ENCODE assay signal across 19 mouse cellular contexts in genomic region chr4:129970168-129970567, GRCm38 (mm10). TPM values are rescaled to one million over a fixed set of nuclear protein-coding genes. Genes with fewer than 3 reads are reported as not detected.
DNase-seq lines count a peak whose midpoint lies in the region; ATAC-seq and TF ChIP-seq lines count a peak whose summit lies in the region.
"Had no signal": no experiment of that assay in that cellular context is flagged by ENCODE, and none has a peak within 500 bp of the region (broad histone marks: within the 10 kb centered on the region; RNA-seq: fewer than 3 reads in every experiment).

No protein-coding gene starts in this region.

- peaks cover 30% of the 10 kb centered on the region; the same call in 1 of the 2 replicates for H3K27me3 ChIP-seq in hindbrain, embryonic 13.5 days
- no peaks in the 10 kb centered on the region for H3K27me3 ChIP-seq in hindbrain, postnatal 0 days (ENCODE audit: insufficient read depth, low read length)
- peaks cover 45% of the 10 kb centered on the region for H3K27me3 ChIP-seq in E14TG2a.4 (ENCODE audit: insufficient read depth, low read length)
- H3K27me3 ChIP-seq: forebrain, embryonic 15.5 days had no signal

- no peak for TF ChIP-seq CTCF in hindbrain, postnatal 0 days (IDR thresholded peaks at IDR 0.05; ENCODE audit: low read depth)
- no peak for TF ChIP-seq CTCF in E14TG2a.4 (conservative IDR thresholded peaks at IDR 0.05; ENCODE audit: low read length)
- no peak for TF ChIP-seq CTCF in brain, embryonic 14.5 days (IDR thresholded peaks at IDR 0.05; ENCODE audit: borderline replicate concordance, extremely low read depth, insufficient read depth, insufficient read length)

- no peak for DNase-seq in hindbrain, postnatal 0 days (ENCODE audit: low spot score)
- peak; percentile 83 for DNase-seq in ES-CJ7 (ENCODE audit: low read depth, low spot score)
- peak; percentile 59 for DNase-seq in brain, embryonic 14.5 days (ENCODE audit: low read depth)
- DNase-seq in spleen, postnatal 14 days (ENCODE audit: low spot score in 2 of 2): no peak
- DNase-seq in lung, adult 18-20 months: no peak
- DNase-seq: adrenal gland, postnatal 10 days; cerebellum, adult 11-12 months; cerebellum, adult 9-10 months; gastrocnemius, postnatal 10 days; heart, postnatal 36 days; kidney, adult 8-10 months had no signal

- ATAC-seq in hindbrain, embryonic 13.5 days (ENCODE audit: low FRiP score): no peak
- no peak for ATAC-seq in hindbrain, postnatal 0 days
- ATAC-seq: forebrain, embryonic 15.5 days; hindbrain, embryonic 16.5 days had no signal

- H3K4me2 ChIP-seq in hindbrain, embryonic 13.5 days: no peak overlapping the region
- no peak overlapping the region for H3K4me2 ChIP-seq in hindbrain, postnatal 0 days (ENCODE audit: low read depth, low read length)
- H3K4me2 ChIP-seq: embryonic facial prominence, embryonic 13.5 days; forebrain, embryonic 15.5 days; heart, embryonic 13.5 days had no signal

- H3K36me3 ChIP-seq in hindbrain, embryonic 13.5 days: no peaks in the 10 kb centered on the region
- H3K36me3 ChIP-seq in hindbrain, postnatal 0 days (ENCODE audit: insufficient read depth, low read length): no peaks in the 10 kb centered on the region
- no peaks in the 10 kb centered on the region for H3K36me3 ChIP-seq in E14TG2a.4 (ENCODE audit: insufficient read depth, low read length)
- H3K36me3 ChIP-seq: embryonic facial prominence, embryonic 13.5 days; forebrain, embryonic 15.5 days; heart, embryonic 13.5 days had no signal

- H3K4me1 ChIP-seq in hindbrain, embryonic 13.5 days (replicated peaks): peaks cover 78% of the 10 kb centered on the region
- peaks cover 18% of the 10 kb centered on the region for H3K4me1 ChIP-seq in hindbrain, postnatal 0 days (ENCODE audit: insufficient read depth, low read length)
- peaks cover 90% of the 10 kb centered on the region for H3K4me1 ChIP-seq in E14TG2a.4 (replicated peaks; ENCODE audit: low read depth, low read length)

- no peaks in the 10 kb centered on the region for H3K9me3 ChIP-seq in hindbrain, embryonic 13.5 days
- H3K9me3 ChIP-seq in hindbrain, postnatal 0 days (ENCODE audit: low read length): no peaks in the 10 kb centered on the region
- H3K9me3 ChIP-seq in E14TG2a.4 (ENCODE audit: low read length): no peaks in the 10 kb centered on the region
- H3K9me3 ChIP-seq: embryonic facial prominence, embryonic 13.5 days; forebrain, embryonic 15.5 days; heart, embryonic 13.5 days had no signal

- WGBS in hindbrain, embryonic 13.5 days: 27% methylated on average over 8 of the region's 8 CpGs
- 42% methylated on average over 8 of the region's 8 CpGs for WGBS in hindbrain, postnatal 0 days

- TF ChIP-seq POLR2A in brain, embryonic 14.5 days (IDR thresholded peaks at IDR 0.05; ENCODE audit: borderline replicate concordance, extremely low read depth, insufficient read depth, insufficient read length, poor library complexity, severe bottlenecking): no peak

- H3K27ac ChIP-seq in hindbrain, embryonic 13.5 days: peak overlapping the region; percentile 53; the same call in 1 of the 2 replicates
- H3K27ac ChIP-seq in hindbrain, postnatal 0 days: no peak overlapping the region
- H3K27ac ChIP-seq: embryonic facial prominence, embryonic 13.5 days; forebrain, embryonic 15.5 days; heart, embryonic 13.5 days had no signal

- no peak overlapping the region for H3K9ac ChIP-seq in hindbrain, embryonic 13.5 days
- no peak overlapping the region for H3K9ac ChIP-seq in hindbrain, postnatal 0 days (replicated peaks; ENCODE audit: low read length)
- H3K9ac ChIP-seq: embryonic facial prominence, embryonic 13.5 days; forebrain, embryonic 15.5 days; heart, embryonic 13.5 days had no signal

- H3K4me3 ChIP-seq in hindbrain, embryonic 13.5 days: no peak overlapping the region
- H3K4me3 ChIP-seq in hindbrain, postnatal 0 days (ENCODE audit: low read length): no peak overlapping the region
- H3K4me3 ChIP-seq in E14TG2a.4 (replicated peaks; ENCODE audit: low read length): 0 out of 2 replicates have a peak overlapping the region, but pooled peaks have one; percentile 7
- H3K4me3 ChIP-seq: embryonic facial prominence, embryonic 13.5 days; forebrain, embryonic 15.5 days; heart, embryonic 13.5 days had no signal

RNA-seq across cellular contexts. Expression of gene Adgrb2, which starts 14.5 kb away (rescaled TPM):
- polyA plus RNA-seq in hindbrain, embryonic 13.5 days (2015; fragmentation: Nextera tagmentation; extraction: Ambion mirVana): 9.3 and 11.3 TPM in 2 replicates
- 306 and 313 TPM in 2 replicates for total RNA-seq in hindbrain, postnatal 0 days (2014; rRNA removed)
- 14.3 and 15.9 TPM in 2 replicates for polyA plus RNA-seq in hindbrain, postnatal 0 days (2015; fragmentation: Nextera tagmentation; extraction: Ambion mirVana)
- 126 and 152 TPM in 2 replicates for polyA plus RNA-seq in brain, embryonic 14.5 days (2012; rRNA removed)

RNA-seq across cellular contexts. Expression of gene Spocd1, which starts 41.1 kb away (rescaled TPM):
- not detected in 2 replicates for polyA plus RNA-seq in hindbrain, embryonic 13.5 days (2015; fragmentation: Nextera tagmentation; extraction: Ambion mirVana)
- 0.37 TPM in 1 of 2 replicates, not detected in the other for total RNA-seq in hindbrain, postnatal 0 days (2014; rRNA removed)
- polyA plus RNA-seq in hindbrain, postnatal 0 days (2015; fragmentation: Nextera tagmentation; extraction: Ambion mirVana): 0.08 TPM in 2 replicates
- polyA plus RNA-seq in brain, embryonic 14.5 days (2012; rRNA removed): 0.05 and 0.14 TPM in 2 replicates
- total RNA-seq: gastrocnemius, postnatal 10 days; heart, postnatal 36 days had no signal
- polyA plus RNA-seq: forebrain, embryonic 15.5 days; gonadal fat pad, adult 2 months; hindbrain, embryonic 11.5 days; hindbrain, embryonic 16.5 days had no signal

Comparison
In these comparisons a context has a peak if more than half of its experiments do, and no peak if none do; other contexts are left out.
1. DNase-seq: peak in ES-CJ7 (single experiment) and brain, embryonic 14.5 days (single experiment); none in hindbrain, postnatal 0 days (single experiment), spleen, postnatal 14 days (0 of 2) and lung, adult 18-20 months (0 of 2).